Mouse (Mus musculus) embryo, embryonic 10.5 days (tissue): ENCODE results near the gene Xpc.

Source experiments
- DNase-seq: peaks from one replicate; pipeline ENCODE4 v3.0.0-alpha.2; 2015; ENCODE audit warnings: low spot score

The Xpc gene

GRCm38 (mm10) chr6:91515545-91516449, at the start of gene Xpc, which contains the start of gene Lsm3:
Gene Xpc, minus strand, starts transcription at chr6:91515888.
Gene Lsm3, plus strand, starts transcription at chr6:91515928.
- peak; percentile 98 for DNase-seq

DNA sequence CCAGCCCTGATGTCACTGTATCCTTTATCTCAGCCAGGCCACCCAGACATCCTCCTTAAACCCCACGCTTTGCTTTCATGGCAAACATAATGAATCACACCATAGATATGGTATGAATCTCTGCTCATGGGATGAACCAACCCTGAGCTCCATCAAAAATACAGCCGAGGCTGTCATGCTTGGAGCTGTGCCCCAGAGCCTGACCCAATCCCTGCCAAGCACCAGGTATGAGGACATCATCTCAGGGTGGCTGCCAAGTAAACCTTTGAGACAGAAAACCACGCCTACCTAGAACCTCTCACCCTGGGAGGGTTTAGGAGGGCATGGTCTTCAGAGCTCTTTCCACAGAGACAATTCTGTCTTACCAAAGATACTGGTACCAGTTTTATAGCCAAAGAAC, 47.3 kb upstream of the Xpc start:
- DNase-seq: no peak

DNA sequence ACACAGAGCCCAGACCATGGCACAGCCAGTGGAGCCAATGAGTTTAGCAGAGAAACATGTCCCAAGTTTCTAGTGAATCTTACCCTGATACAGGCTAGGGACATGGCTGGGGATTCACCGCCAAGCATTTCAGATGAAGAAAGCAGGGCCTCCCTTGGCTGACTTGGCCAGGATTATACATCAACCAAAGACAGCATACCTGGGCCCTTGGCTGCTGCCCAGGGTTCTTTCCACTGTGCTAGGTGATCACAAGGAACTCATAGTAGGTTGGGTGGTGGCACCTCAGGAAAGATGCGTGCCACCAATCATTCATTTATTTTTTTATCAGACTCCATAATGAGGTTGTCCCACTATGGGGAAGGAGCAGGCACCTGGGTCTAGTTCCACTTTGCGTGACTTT, 44.5 kb upstream of the Xpc start:
- no peak for DNase-seq

- DNase-seq: no peak
Observed at GRCm38 (mm10) chr6:91559371-91559770, 43.7 kb upstream of the Xpc start.

- no peak for DNase-seq
Observed at GRCm38 (mm10) chr6:91558565-91558964, 42.9 kb upstream of the Xpc start.

- DNase-seq: no peak
Observed at GRCm38 (mm10) chr6:91552693-91553092, 37.0 kb upstream of the Xpc start.

DNA sequence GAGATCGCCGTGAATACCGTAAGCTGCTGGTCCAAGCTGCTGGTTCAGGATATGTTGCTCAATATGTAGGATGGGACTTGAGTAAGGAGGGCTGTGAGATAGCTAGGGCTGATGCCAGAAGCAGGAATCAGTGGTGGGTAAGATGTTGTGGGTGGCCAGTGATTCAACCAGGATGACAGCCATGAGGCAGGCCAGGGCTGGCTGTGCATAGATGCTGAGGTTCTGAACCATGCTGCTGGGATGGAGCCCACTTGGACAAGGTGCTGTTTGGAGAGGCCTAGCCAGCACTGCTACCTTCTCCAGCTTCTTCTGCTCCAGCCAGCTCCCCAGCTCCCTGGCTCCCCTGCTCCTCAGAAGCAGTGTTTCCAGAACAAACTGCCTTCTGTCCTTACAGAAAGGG, 36.0 kb upstream of the Xpc start:
- DNase-seq: no peak

- peak; percentile 67 for DNase-seq
Observed at GRCm38 (mm10) chr6:91549621-91550020, 33.9 kb upstream of the Xpc start.

GRCm38 (mm10) chr6:91547313-91547712, 31.6 kb upstream of the Xpc start:
- no peak for DNase-seq

- no peak for DNase-seq
Observed at GRCm38 (mm10) chr6:91546241-91546884, 30.7 kb upstream of the Xpc start.

GRCm38 (mm10) chr6:91543056-91543455, 27.4 kb upstream of the Xpc start:
- no peak for DNase-seq

GRCm38 (mm10) chr6:91541276-91541675, 25.6 kb upstream of the Xpc start:
- DNase-seq: no peak

GRCm38 (mm10) chr6:91536047-91536765, 20.5 kb upstream of the Xpc start:
- DNase-seq: no peak

GRCm38 (mm10) chr6:91535231-91535630, 19.5 kb upstream of the Xpc start:
- no peak for DNase-seq

GRCm38 (mm10) chr6:91534268-91534667, 18.6 kb upstream of the Xpc start:
- DNase-seq: no peak

GRCm38 (mm10) chr6:91533771-91534170, 18.1 kb upstream of the Xpc start:
- DNase-seq: no peak

DNA sequence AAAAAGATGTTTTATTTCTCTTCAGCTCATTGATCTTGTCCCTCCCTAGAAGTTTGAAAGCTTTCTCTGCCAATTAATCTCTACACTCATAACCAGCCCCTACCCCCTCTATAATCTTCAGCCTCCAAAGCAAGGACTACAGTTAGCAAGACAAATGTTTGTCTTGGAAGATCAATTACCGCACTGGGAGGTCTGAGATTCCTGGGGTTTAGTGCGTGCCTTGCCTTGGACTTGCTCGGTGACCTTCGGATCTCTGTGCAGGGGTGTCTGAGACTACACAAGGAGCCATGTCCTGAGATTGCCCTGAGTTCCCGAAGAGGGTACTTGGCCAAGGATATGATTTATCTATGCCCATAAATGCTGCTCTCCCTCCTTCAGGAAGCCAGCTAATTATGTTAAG, 17.7 kb upstream of the Xpc start:
- no peak for DNase-seq

GRCm38 (mm10) chr6:91532661-91533060, 17.0 kb upstream of the Xpc start:
- no peak for DNase-seq

DNA sequence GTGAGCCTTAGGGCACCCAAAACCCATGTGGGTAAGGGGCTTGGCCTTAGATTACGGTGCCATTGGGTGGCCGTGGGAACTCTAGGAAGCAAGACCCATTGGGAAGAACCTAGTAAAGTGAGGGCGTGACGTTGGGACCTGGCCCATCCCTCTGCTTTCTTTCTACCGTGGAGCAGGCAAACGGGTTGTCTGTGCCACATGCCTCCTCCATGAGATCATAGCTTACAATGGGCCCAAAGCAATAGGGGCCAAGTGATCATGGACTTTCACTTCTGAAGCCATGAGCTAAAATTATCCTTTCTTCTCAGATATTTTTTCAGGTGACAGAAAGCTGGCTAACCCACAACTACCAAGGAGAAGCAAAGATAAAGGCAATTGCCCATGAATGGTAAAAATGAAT, 15.6 kb upstream of the Xpc start:
- DNase-seq: no peak

DNA sequence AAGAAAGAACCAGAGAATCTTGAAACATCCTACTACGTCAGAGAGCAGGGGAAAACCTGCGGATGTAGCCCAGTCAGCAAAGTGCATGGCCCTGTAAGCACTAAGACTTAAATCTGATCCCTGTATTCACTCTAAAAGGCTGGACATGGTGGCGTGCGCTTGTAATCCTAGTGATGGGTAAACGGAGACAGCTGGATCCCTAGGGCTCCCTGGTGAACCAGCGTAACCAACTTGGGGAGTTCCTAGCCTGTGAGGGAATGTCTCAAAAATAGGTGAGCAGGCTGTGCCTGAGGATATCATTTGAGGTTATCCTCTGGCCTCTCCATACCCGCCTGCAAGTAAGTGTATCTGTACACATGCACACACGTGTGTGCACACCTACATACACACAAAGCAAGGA, 15.0 kb upstream of the Xpc start:
- no peak for DNase-seq

DNA sequence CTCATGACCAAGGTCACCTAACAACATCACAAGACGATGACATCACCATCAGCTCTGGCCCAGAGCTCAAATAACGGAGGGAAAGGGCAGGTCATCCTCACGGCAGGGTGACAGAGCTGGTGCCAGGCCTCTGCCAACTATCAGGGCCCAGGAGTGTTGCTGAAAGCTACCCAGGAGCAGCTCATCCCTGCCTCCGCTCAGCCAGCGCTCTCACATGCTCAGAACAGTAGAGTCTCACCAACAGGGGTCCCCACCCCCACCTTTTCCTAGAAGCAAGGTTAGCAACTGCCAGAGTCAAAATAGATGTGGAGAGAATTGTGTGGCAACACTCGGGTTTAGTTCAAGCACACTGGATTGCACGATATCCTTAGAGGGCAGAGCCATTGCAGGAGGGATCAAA, 12.6 kb upstream of the Xpc start:
- DNase-seq: no peak

DNA sequence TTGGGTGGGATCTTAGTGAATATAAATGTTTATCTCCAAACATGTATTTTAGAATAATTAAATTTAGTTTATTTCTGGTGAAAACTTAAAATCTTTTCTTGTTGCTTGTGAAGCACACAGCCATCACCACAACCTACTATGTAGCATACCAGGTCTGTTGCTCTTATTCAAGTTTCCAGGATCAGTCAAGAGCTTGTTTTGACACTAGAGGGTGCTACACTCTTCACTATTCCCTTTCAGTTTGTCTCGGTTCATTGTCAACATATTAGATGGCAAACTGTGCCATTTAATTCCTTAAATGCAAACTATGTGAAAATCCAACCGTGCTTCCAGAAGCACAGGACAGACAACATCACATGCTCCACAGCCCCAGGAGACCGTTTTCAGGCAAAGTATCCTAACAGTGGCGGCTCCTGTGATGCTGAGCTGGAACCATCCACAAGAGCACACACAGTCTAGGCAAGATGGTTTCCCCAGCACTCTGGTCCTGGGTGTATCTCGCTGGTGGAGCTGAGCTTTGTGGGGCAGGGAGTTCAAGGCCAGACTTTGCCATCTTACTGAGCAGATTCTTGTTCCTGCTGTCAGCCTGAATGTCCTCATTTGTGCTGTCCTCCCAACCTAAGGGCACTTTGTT, 11.7 kb upstream of the Xpc start:
- DNase-seq: peak; percentile 73
